Mouse (Mus musculus): ENCODE results near the gene Nxf7. TPM values are rescaled to one million over a fixed set of nuclear protein-coding genes. Genes with fewer than 3 reads are reported as not detected.
A peak's percentile ranks its signal among the peaks of the same experiment; 100 is the strongest.
"Not testable (repeated sequence)": the region's sequence is repeated elsewhere in the genome, so short reads cannot be mapped to it uniquely, and the experiment has no call there.

The Nxf7 gene
- not detected in 2 replicates for polyA plus RNA-seq (2016; fragmentation: Nextera tagmentation; extraction: Ambion mirVana)

GRCm38 (mm10) chrX:135598677-135599076 lies at the start of gene Nxf7:
TSS of gene Nxf7 (minus strand) at chrX:135598777.
- Histone ChIP-seq H3K27ac (no peak within 1 kb of the TSS), H3K36me3 (no peaks in the 10 kb centered on the region), H3K9me3 (peaks cover 10% of the 10 kb centered on the region; the same call in 1 of the 2 replicates), H3K27me3 (ENCODE audit: insufficient read depth, poor library complexity, severe bottlenecking) (no peaks in the 10 kb centered on the region), H3K4me3 (no peak within 1 kb of the TSS), H3K4me1 (replicated peaks) (no peaks in the 10 kb centered on the region)
- no peak for DNase-seq (ENCODE audit: low spot score)
- WGBS, result 88% methylated on average over 2 of the region's 2 CpGs

- no peak for DNase-seq (ENCODE audit: low spot score)
- WGBS, result 90% methylated on average over 11 of the region's 11 CpGs
These were observed 29.0 kb upstream of the Nxf7 start, which contains the start of gene Prame for GRCm38 (mm10) chrX:135627605-135628004. TSS of gene Prame (minus strand) at chrX:135627705.

GRCm38 (mm10) chrX:135601298-135602029 lies 2.9 kb upstream of the Nxf7 start:
- not testable (repeated sequence) for H3K27ac ChIP-seq; H3K4me1 ChIP-seq (replicated peaks); H3K4me3 ChIP-seq; DNase-seq (ENCODE audit: low spot score); H3K27me3 ChIP-seq (ENCODE audit: insufficient read depth, poor library complexity, severe bottlenecking); H3K36me3 ChIP-seq; H3K9me3 ChIP-seq
- WGBS, result 72% methylated on average over 3 of the region's 3 CpGs

More at GRCm38 (mm10) chrX:135627605-135628004, 29.0 kb upstream of the Nxf7 start, which contains the start of gene Prame:
- H3K27me3 ChIP-seq (ENCODE audit: insufficient read depth, poor library complexity, severe bottlenecking), result no peaks in the 10 kb centered on the region; the same call in 1 of the 2 replicates
- H3K4me3 ChIP-seq, result no peak within 1 kb of the TSS
- no peaks in the 10 kb centered on the region for H3K4me1 ChIP-seq (replicated peaks)
- H3K27ac ChIP-seq, result no peak within 1 kb of the TSS
- no peaks in the 10 kb centered on the region for H3K36me3 ChIP-seq
- no peaks in the 10 kb centered on the region for H3K9me3 ChIP-seq

- DNase-seq (ENCODE audit: low spot score), result no peak
- H3K27ac ChIP-seq, result no peak overlapping the region
- H3K36me3 ChIP-seq, result no peaks in the 10 kb centered on the region
- H3K4me3 ChIP-seq, result no peak overlapping the region
- 89% methylated on average over 13 of the region's 13 CpGs for WGBS
- peaks cover 10% of the 10 kb centered on the region; the same call in 1 of the 2 replicates for H3K9me3 ChIP-seq
- H3K27me3 ChIP-seq (ENCODE audit: insufficient read depth, poor library complexity, severe bottlenecking), result no peaks in the 10 kb centered on the region
- no peaks in the 10 kb centered on the region for H3K4me1 ChIP-seq (replicated peaks)
These were observed 481 bp downstream of the Nxf7 start for GRCm38 (mm10) chrX:135598096-135598495.

GRCm38 (mm10) chrX:135576412-135576811 lies 22.2 kb downstream of the Nxf7 start:
- 88% methylated on average over 1 of the region's 1 CpGs for WGBS
- DNase-seq (ENCODE audit: low spot score), result no peak
- no peak overlapping the region for H3K4me3 ChIP-seq

DNA sequence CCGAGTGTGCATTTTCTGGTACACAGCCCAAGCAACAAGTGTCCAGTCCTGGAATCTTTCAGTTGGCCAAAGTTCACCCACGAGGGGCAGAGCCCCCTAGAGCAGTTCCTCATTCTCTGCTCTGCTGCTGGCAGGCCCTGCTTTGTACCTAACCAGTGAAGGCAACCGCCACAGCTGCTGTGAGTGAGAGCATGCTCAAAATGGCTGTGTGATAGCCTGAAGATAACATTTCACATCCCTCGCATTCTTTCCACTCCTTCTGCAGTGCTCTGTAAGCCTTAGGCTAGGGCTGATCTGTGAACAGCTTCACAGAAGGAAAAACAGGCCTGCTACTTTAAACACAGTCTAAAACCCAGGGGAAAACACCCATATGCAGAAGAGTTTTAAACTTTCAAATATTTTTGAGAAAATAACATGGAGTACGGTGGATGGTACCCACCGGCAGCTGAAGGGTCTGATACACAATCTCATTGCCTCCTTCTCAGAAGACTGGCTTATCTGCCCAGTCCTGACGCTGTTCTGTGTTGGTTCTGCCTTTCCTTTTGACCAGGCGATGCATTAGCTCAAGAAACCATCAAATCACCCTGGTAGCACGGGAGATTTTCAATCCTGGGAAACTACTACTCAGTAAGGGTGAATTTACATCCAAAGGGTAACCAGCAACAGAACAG lies 23.5 kb downstream of the Nxf7 start:
- WGBS, result 76% methylated on average over 9 of the region's 9 CpGs
- H3K27ac ChIP-seq; H3K4me3 ChIP-seq; H3K36me3 ChIP-seq; H3K27me3 ChIP-seq (ENCODE audit: insufficient read depth, poor library complexity, severe bottlenecking); H3K9me3 ChIP-seq; DNase-seq (ENCODE audit: low spot score); H3K4me1 ChIP-seq (replicated peaks): not testable (repeated sequence)

More at GRCm38 (mm10) chrX:135576412-135576811, 22.2 kb downstream of the Nxf7 start:
- Histone ChIP-seq H3K4me1 (replicated peaks) (no peaks in the 10 kb centered on the region), H3K9me3 (no peaks in the 10 kb centered on the region), H3K36me3 (no peaks in the 10 kb centered on the region), H3K27me3 (ENCODE audit: insufficient read depth, poor library complexity, severe bottlenecking) (0 out of 2 replicates have a peak, but pooled peaks cover 8% of the 10 kb centered on the region), H3K27ac (no peak overlapping the region)

DNA sequence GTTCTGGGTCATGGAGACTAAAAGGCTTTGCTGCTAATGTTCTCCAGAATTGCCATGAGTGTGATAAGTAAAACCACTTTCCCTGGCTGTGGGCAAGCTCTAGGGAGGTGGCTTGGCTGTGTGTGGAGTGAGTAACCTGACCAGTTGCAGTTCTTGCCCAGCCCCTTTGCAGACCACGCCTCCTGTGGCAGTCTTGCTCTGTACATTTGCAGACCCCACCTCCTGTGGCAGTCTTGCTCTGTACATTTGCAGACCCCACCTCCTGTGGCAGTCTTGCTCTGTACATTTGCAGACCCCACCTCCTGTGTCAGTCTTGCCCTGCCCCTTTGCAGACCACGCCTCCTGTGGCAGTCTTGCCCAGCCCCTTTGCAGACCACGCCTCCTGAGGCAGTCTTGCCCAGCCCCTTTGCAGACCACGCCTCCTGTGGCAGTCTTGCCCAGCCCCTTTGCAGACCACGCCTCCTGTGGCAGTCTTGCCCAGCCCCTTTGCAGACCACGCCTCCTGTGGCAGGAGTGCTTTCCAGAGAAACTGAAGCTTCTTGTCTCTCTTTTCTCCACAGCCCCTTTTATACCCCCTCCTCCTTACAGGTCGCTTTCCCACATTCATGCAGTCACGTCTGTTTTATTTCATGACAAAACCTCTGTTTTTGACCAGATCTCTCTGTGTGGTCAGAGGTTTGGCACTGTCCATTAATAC lies 24.2 kb downstream of the Nxf7 start:
- H3K4me1 ChIP-seq (replicated peaks); H3K36me3 ChIP-seq; H3K4me3 ChIP-seq; H3K9me3 ChIP-seq; H3K27ac ChIP-seq; H3K27me3 ChIP-seq (ENCODE audit: insufficient read depth, poor library complexity, severe bottlenecking): not testable (repeated sequence)
- 34% methylated on average over 8 of the region's 8 CpGs for WGBS
- DNase-seq (ENCODE audit: low spot score), result peak; percentile 12

DNA sequence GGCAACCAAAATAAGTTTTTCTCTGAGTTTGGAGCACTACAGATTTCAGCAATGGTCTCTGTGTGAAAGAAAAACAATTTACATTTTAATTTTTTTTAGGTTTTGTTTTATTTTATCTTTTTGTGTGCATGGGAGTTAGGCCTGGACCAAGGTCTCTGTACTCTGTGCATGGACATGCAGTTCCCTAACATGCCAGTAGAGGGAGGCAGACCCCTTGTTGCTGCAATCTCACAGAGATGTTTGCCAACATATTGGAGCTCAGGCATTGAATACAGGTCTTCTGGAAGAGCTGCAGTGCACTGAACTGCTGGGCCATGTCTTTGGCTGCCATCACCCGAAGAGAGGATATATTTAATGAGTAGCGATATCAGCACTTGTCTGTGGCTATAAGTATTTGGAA lies 29.1 kb downstream of the Nxf7 start:
- not testable (repeated sequence) for H3K27me3 ChIP-seq (ENCODE audit: insufficient read depth, poor library complexity, severe bottlenecking); H3K4me3 ChIP-seq; H3K27ac ChIP-seq; H3K36me3 ChIP-seq; H3K4me1 ChIP-seq (replicated peaks); H3K9me3 ChIP-seq
- WGBS, result 46% methylated on average over 2 of the region's 2 CpGs
- peak; percentile 53 for DNase-seq (ENCODE audit: low spot score)

- not testable (repeated sequence) for H3K4me3 ChIP-seq; H3K27me3 ChIP-seq (ENCODE audit: insufficient read depth, poor library complexity, severe bottlenecking); DNase-seq (ENCODE audit: low spot score); H3K36me3 ChIP-seq; H3K27ac ChIP-seq; H3K9me3 ChIP-seq; H3K4me1 ChIP-seq (replicated peaks)
- 47% methylated on average over 4 of the region's 4 CpGs for WGBS
These were observed 33.6 kb downstream of the Nxf7 start for GRCm38 (mm10) chrX:135564934-135565333.

GRCm38 (mm10) chrX:135562841-135563240 lies 35.7 kb downstream of the Nxf7 start:
- Histone ChIP-seq H3K27me3 (ENCODE audit: insufficient read depth, poor library complexity, severe bottlenecking) (no peaks in the 10 kb centered on the region), H3K4me3 (no peak overlapping the region), H3K9me3 (no peaks in the 10 kb centered on the region), H3K4me1 (replicated peaks) (no peaks in the 10 kb centered on the region), H3K27ac (no peak overlapping the region), H3K36me3 (no peaks in the 10 kb centered on the region)
- DNase-seq (ENCODE audit: low spot score), result no peak
- WGBS, result 44% methylated on average over 2 of the region's 2 CpGs

GRCm38 (mm10) chrX:135561693-135562092 lies 36.9 kb downstream of the Nxf7 start:
- WGBS, result 73% methylated on average over 2 of the region's 2 CpGs
- not testable (repeated sequence) for H3K27me3 ChIP-seq (ENCODE audit: insufficient read depth, poor library complexity, severe bottlenecking); H3K9me3 ChIP-seq; H3K4me1 ChIP-seq (replicated peaks); H3K27ac ChIP-seq; H3K36me3 ChIP-seq; H3K4me3 ChIP-seq; DNase-seq (ENCODE audit: low spot score)

DNA sequence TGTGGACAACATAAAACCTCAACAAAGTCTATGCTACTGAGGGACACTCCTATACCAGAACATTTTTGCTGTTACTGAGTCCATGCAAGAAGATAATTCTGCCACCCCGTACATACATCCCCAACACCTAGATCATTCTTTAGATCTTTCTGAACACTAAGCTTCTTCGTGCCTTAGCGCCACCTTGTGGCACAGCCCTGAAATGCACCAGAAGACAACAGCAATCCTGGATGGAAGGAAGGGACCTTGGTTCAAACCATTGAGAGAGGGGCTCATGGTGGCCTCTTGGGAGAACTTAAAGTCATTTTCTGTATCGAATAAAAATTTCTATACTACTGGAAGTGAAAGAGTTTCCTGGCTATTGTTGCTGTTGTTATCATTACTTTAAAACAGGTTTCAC lies 37.6 kb downstream of the Nxf7 start:
- not testable (repeated sequence) for H3K9me3 ChIP-seq; H3K27ac ChIP-seq; H3K36me3 ChIP-seq; DNase-seq (ENCODE audit: low spot score); H3K4me3 ChIP-seq; H3K27me3 ChIP-seq (ENCODE audit: insufficient read depth, poor library complexity, severe bottlenecking); H3K4me1 ChIP-seq (replicated peaks)
- 26% methylated on average over 4 of the region's 4 CpGs for WGBS

DNA sequence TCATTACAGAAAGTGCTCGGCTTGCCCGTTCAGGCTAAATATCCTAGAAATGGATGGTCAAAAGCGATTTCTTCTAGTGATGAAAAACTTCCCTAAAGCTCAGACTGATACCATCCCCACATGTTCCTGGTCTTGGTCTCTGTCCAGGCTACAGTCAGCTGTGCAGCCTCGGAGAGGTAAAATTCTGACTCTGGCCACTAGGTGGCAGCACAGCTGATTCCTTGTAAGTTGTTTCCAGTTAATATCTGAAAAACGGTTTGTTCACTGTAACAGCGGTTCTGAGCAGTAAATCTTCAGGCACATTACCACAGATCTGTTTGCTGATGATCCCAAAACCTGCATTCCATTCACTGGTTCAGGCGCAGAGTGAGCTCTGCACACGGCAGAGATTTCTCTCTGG lies 38.9 kb downstream of the Nxf7 start:
- H3K36me3 ChIP-seq; H3K27ac ChIP-seq; H3K4me1 ChIP-seq (replicated peaks); H3K4me3 ChIP-seq; H3K27me3 ChIP-seq (ENCODE audit: insufficient read depth, poor library complexity, severe bottlenecking); H3K9me3 ChIP-seq; DNase-seq (ENCODE audit: low spot score): not testable (repeated sequence)
- WGBS, result 37% methylated on average over 8 of the region's 8 CpGs
